21 mouse cellular contexts compared by ENCODE assay signal in the genomic region with DNA sequence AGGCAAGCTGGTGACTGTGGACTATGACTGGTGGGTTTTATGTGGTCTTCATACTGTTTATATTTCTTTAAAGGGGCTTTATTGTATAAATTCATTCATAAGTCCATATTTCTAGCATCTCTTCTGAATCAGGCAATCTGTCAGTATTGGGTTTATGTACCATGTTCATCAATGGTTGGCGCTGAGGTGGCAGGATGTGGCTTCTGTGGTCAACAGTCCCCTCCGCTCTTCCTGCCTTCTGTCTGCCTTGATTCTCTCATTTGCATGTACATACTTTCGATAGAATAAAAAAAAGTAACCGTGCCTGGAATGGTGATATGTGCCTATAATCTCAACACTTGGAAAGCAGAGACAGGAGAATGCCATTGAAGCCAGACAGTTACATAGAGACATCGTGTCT.
DNase-seq lines count a peak whose midpoint lies in the region; ATAC-seq and TF ChIP-seq lines count a peak whose summit lies in the region.
"Had no signal": no experiment of that assay in that cellular context is flagged by ENCODE, and none has a peak within 500 bp of the region (broad histone marks: within the 10 kb centered on the region; RNA-seq: fewer than 3 reads in every experiment).

No protein-coding gene starts in this region.

- no peaks in the 10 kb centered on the region for H3K27me3 ChIP-seq in kidney, adult 2 months (replicated peaks; ENCODE audit: control insufficient read depth, insufficient read depth, low read length)
- H3K27me3 ChIP-seq in stomach, postnatal 0 days (ENCODE audit: control insufficient read depth, insufficient read depth, low read length) = no peaks in the 10 kb centered on the region
- H3K27me3 ChIP-seq: CH12.LX; embryonic facial prominence, embryonic 12.5 days had no signal

- H3K4me3 ChIP-seq in kidney, adult 2 months (ENCODE audit: insufficient read depth, low read depth, low read length) = no peak overlapping the region
- H3K4me3 ChIP-seq in stomach, postnatal 0 days (ENCODE audit: low read depth, low read length) = no peak overlapping the region
- H3K4me3 ChIP-seq: embryonic facial prominence, embryonic 12.5 days; erythroblast, embryonic 14.5 days; left cerebral cortex, adult 2 months; limb, embryonic 10.5 days; midbrain, embryonic 10.5 days had no signal

- no peak for ATAC-seq in stomach, postnatal 0 days (ENCODE audit: low FRiP score, low TSS enrichment)
- ATAC-seq: forebrain, embryonic 14.5 days had no signal

- H3K9ac ChIP-seq in stomach, postnatal 0 days (ENCODE audit: low read length) = no peak overlapping the region
- H3K9ac ChIP-seq: embryonic facial prominence, embryonic 12.5 days had no signal

- no peak overlapping the region for H3K27ac ChIP-seq in kidney, adult 2 months (ENCODE audit: insufficient read depth, low read depth, low read length)
- no peak overlapping the region for H3K27ac ChIP-seq in stomach, postnatal 0 days (replicated peaks)
- H3K27ac ChIP-seq: embryonic facial prominence, embryonic 12.5 days; left cerebral cortex, adult 2 months; limb, embryonic 10.5 days; midbrain, embryonic 10.5 days had no signal

- peak; percentile 88 for DNase-seq in 416B (ENCODE audit: low read depth)
- DNase-seq in CD4-positive, CD25-positive, alpha-beta regulatory T cell, adult 2 months (ENCODE audit: low read depth, low spot score) = peak; percentile 40
- DNase-seq in induced T-regulatory cell, adult 2 months (ENCODE audit: low read depth) = peak; percentile 30
- peak; percentile 14 for DNase-seq in thymus, postnatal 0 days (ENCODE audit: low spot score)
- no peak for DNase-seq in adrenal gland, postnatal 36 days
- DNase-seq in kidney, adult 2 months = no peak
- no peak for DNase-seq in stomach, postnatal 0 days (ENCODE audit: low spot score)
- DNase-seq: cerebellum, adult 8-10 months; gastrocnemius, postnatal 14 days; kidney, adult 8-10 months; kidney, postnatal 25 days; lung, adult 2 months; right cerebral cortex, adult 18-20 months had no signal

- WGBS in kidney, adult 2 months = 86% methylated on average over 5 of the region's 5 CpGs
- WGBS in stomach, postnatal 0 days = 87% methylated on average over 5 of the region's 5 CpGs

- no peaks in the 10 kb centered on the region for H3K4me1 ChIP-seq in kidney, adult 2 months (ENCODE audit: control insufficient read depth, insufficient read depth, low read length)
- no peaks in the 10 kb centered on the region for H3K4me1 ChIP-seq in stomach, postnatal 0 days (replicated peaks; ENCODE audit: control insufficient read depth, insufficient read depth)
- H3K4me1 ChIP-seq: embryonic facial prominence, embryonic 12.5 days; limb, embryonic 10.5 days; midbrain, embryonic 10.5 days had no signal

- TF ChIP-seq POLR2A in kidney, adult 2 months (IDR thresholded peaks at IDR 0.05; ENCODE audit: low read depth, low read length) = no peak

- TF ChIP-seq EP300 in stomach, postnatal 0 days (optimal IDR thresholded peaks at IDR 0.05) = no peak

- no peaks in the 10 kb centered on the region for H3K36me3 ChIP-seq in kidney, adult 2 months (ENCODE audit: control insufficient read depth, insufficient read depth, low read length)
- no peaks in the 10 kb centered on the region for H3K36me3 ChIP-seq in stomach, postnatal 0 days (ENCODE audit: control insufficient read depth, insufficient read depth, low read length)
- H3K36me3 ChIP-seq: embryonic facial prominence, embryonic 12.5 days; limb, embryonic 10.5 days; midbrain, embryonic 10.5 days had no signal

- TF ChIP-seq CTCF in kidney, adult 2 months (conservative IDR thresholded peaks at IDR 0.05; ENCODE audit: insufficient read depth, insufficient read length, low read depth, low read length) = no peak
- no peak for TF ChIP-seq CTCF in stomach, postnatal 0 days (IDR thresholded peaks at IDR 0.05; ENCODE audit: low read depth)

- H3K4me2 ChIP-seq in stomach, postnatal 0 days (replicated peaks; ENCODE audit: low read depth) = no peak overlapping the region
- H3K4me2 ChIP-seq: embryonic facial prominence, embryonic 12.5 days; liver, embryonic 11.5 days had no signal

- H3K9me3 ChIP-seq in stomach, postnatal 0 days (ENCODE audit: control insufficient read depth, low read length) = no peaks in the 10 kb centered on the region
- H3K9me3 ChIP-seq: embryonic facial prominence, embryonic 12.5 days; limb, embryonic 10.5 days; midbrain, embryonic 10.5 days had no signal

Comparison
In these comparisons a context has a peak if more than half of its experiments do, and no peak if none do; other contexts are left out.
1. DNase-seq: peak in 416B (single experiment), CD4-positive, CD25-positive, alpha-beta regulatory T cell, adult 2 months (single experiment), induced T-regulatory cell, adult 2 months (single experiment) and thymus, postnatal 0 days (single experiment); none in adrenal gland, postnatal 36 days (0 of 2), kidney, adult 2 months (single experiment) and stomach, postnatal 0 days (single experiment).